Comparison of ENCODE assay signal across 8 mouse cellular contexts in the genomic region with DNA sequence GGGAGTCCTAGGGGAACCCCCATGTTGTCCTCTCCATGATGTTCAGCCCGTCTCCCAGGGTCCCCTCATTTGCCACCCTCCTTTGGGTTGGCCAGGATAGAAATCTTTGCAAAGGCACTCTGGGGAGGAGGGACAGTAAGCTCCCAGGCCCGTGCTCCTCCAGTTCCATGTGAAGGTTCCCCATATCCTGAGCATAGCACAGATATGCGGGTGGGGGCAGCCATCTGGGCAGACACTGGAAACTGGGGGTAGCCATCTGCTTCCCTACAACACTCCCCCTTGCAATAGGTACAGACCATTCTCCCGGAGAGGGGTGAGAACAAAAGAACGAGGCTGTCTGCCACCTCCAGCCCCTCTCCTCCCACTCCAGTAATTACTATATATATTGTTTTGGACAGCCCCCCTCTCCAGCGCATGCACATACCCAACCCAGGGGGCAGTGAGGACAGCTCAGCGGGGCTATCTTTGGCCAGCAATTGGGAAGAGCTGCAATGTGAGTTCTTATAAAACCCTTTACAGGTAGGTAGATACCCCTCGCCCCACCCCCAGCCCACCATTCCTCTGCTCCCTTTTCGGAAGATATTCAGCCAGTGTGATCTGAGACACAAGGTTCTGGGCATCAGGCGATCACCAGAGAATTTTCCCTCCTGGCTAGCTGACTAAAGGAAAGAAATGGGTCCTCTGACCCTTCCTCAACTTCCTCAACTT. TPM values are rescaled to one million over a fixed set of nuclear protein-coding genes. Genes with fewer than 3 reads are reported as not detected.
DNase-seq lines count a peak whose midpoint lies in the region; ATAC-seq lines count a peak whose summit lies in the region.

No protein-coding gene starts in this region.

- H3K36me3 ChIP-seq in liver, embryonic 11.5 days (ENCODE audit: control insufficient read depth, insufficient read depth, low read length) = peaks cover 8% of the 10 kb centered on the region
- peaks cover 39% of the 10 kb centered on the region for H3K36me3 ChIP-seq in embryonic facial prominence, embryonic 12.5 days
- H3K36me3 ChIP-seq in intestine, embryonic 16.5 days (ENCODE audit: control insufficient read depth, insufficient read depth, low read length) = peaks cover 6% of the 10 kb centered on the region; the same call in 1 of the 2 replicates
- peaks cover 7% of the 10 kb centered on the region; the same call in 1 of the 2 replicates for H3K36me3 ChIP-seq in midbrain, embryonic 11.5 days (ENCODE audit: control insufficient read depth, insufficient read depth, low read length)

- H3K27me3 ChIP-seq in liver, embryonic 11.5 days (replicated peaks; ENCODE audit: control insufficient read depth, insufficient read depth, low read length) = peaks cover 5% of the 10 kb centered on the region; the same call in 1 of the 2 replicates
- no peaks in the 10 kb centered on the region for H3K27me3 ChIP-seq in embryonic facial prominence, embryonic 12.5 days
- 0 out of 2 replicates have a peak, but pooled peaks cover 7% of the 10 kb centered on the region for H3K27me3 ChIP-seq in intestine, embryonic 16.5 days (replicated peaks; ENCODE audit: control insufficient read depth, insufficient read depth, low read length)
- H3K27me3 ChIP-seq in midbrain, embryonic 11.5 days (ENCODE audit: control insufficient read depth, insufficient read depth, low read length) = no peaks in the 10 kb centered on the region; the same call in 1 of the 2 replicates

- peak overlapping the region; percentile 66 for H3K4me3 ChIP-seq in liver, embryonic 11.5 days (ENCODE audit: low read depth, low read length)
- H3K4me3 ChIP-seq in embryonic facial prominence, embryonic 12.5 days = peak overlapping the region; percentile 70
- peak overlapping the region; percentile 65 for H3K4me3 ChIP-seq in intestine, embryonic 16.5 days (ENCODE audit: low read length)
- H3K4me3 ChIP-seq in midbrain, embryonic 11.5 days (ENCODE audit: low read depth, low read length) = peak overlapping the region; percentile 72

- H3K4me1 ChIP-seq in liver, embryonic 11.5 days (replicated peaks; ENCODE audit: control insufficient read depth, insufficient read depth, low read length) = peaks cover 46% of the 10 kb centered on the region
- peaks cover 45% of the 10 kb centered on the region for H3K4me1 ChIP-seq in embryonic facial prominence, embryonic 12.5 days
- H3K4me1 ChIP-seq in intestine, embryonic 16.5 days (ENCODE audit: control insufficient read depth, insufficient read depth, low read length) = peaks cover 32% of the 10 kb centered on the region
- peaks cover 24% of the 10 kb centered on the region for H3K4me1 ChIP-seq in midbrain, embryonic 11.5 days (ENCODE audit: control insufficient read depth, insufficient read depth, low read length)

- 51% methylated on average over 10 of the region's 10 CpGs for WGBS in liver, embryonic 11.5 days
- 42% methylated on average over 10 of the region's 10 CpGs for WGBS in embryonic facial prominence, embryonic 12.5 days
- WGBS in intestine, embryonic 16.5 days = 48% methylated on average over 10 of the region's 10 CpGs
- 55% methylated on average over 10 of the region's 10 CpGs for WGBS in midbrain, embryonic 11.5 days

- no peak for ATAC-seq in liver, embryonic 11.5 days (replicated peaks; ENCODE audit: low FRiP score)
- no peak for ATAC-seq in embryonic facial prominence, embryonic 12.5 days (ENCODE audit: insufficient number of reproducible peaks, insufficient read depth, low FRiP score, low TSS enrichment)
- no peak for ATAC-seq in intestine, embryonic 16.5 days
- no peak for ATAC-seq in midbrain, embryonic 11.5 days (ENCODE audit: low FRiP score)

- peak overlapping the region; percentile 92 for H3K4me2 ChIP-seq in liver, embryonic 11.5 days
- H3K4me2 ChIP-seq in embryonic facial prominence, embryonic 12.5 days (replicated peaks) = peak overlapping the region; percentile 92
- peak overlapping the region; percentile 72 for H3K4me2 ChIP-seq in intestine, embryonic 16.5 days (ENCODE audit: low read depth, low read length)
- H3K4me2 ChIP-seq in midbrain, embryonic 11.5 days = peak overlapping the region; percentile 92

- H3K27ac ChIP-seq in liver, embryonic 11.5 days (ENCODE audit: low read depth, low read length) = no peak overlapping the region
- peak overlapping the region; percentile 96 for H3K27ac ChIP-seq in embryonic facial prominence, embryonic 12.5 days
- peak overlapping the region; percentile 89 for H3K27ac ChIP-seq in intestine, embryonic 16.5 days (ENCODE audit: low read length)
- no peak overlapping the region for H3K27ac ChIP-seq in midbrain, embryonic 11.5 days (ENCODE audit: low read depth, low read length)

- H3K9me3 ChIP-seq in liver, embryonic 11.5 days (ENCODE audit: control insufficient read depth, low read length) = no peaks in the 10 kb centered on the region
- no peaks in the 10 kb centered on the region for H3K9me3 ChIP-seq in embryonic facial prominence, embryonic 12.5 days
- H3K9me3 ChIP-seq in intestine, embryonic 16.5 days (ENCODE audit: control insufficient read depth, low read length) = 0 out of 2 replicates have a peak, but pooled peaks cover 4% of the 10 kb centered on the region
- no peaks in the 10 kb centered on the region for H3K9me3 ChIP-seq in midbrain, embryonic 11.5 days (ENCODE audit: control insufficient read depth, low read length)

- no peak for DNase-seq in liver, embryonic 11.5 days (ENCODE audit: low spot score)
- no peak for DNase-seq in liver
- peak; percentile 88 for DNase-seq in midbrain, embryonic 11.5 days (ENCODE audit: low spot score, missing footprints)
- no peak for DNase-seq in thymus, postnatal 10 days (ENCODE audit: low spot score in 2 of 2)
- DNase-seq in testis, postnatal 10 days (ENCODE audit: low spot score) = no peak
- no peak for DNase-seq in spleen, postnatal 4 days (ENCODE audit: low spot score in 2 of 2)

- peak overlapping the region; percentile 67 for H3K9ac ChIP-seq in liver, embryonic 11.5 days (ENCODE audit: low read depth, low read length)
- H3K9ac ChIP-seq in embryonic facial prominence, embryonic 12.5 days = peak overlapping the region; percentile 90
- peak overlapping the region; percentile 75 for H3K9ac ChIP-seq in intestine, embryonic 16.5 days (ENCODE audit: low read depth, low read length)
- peak overlapping the region; percentile 81 for H3K9ac ChIP-seq in midbrain, embryonic 11.5 days (ENCODE audit: low read length)

RNA-seq across cellular contexts. Expression of gene Arhgef25, which starts 2.4 kb away (rescaled TPM):
- polyA plus RNA-seq in liver, embryonic 11.5 days (2014; fragmentation: Nextera tagmentation; extraction: Ambion mirVana) = 28.3 and 30.2 TPM in 2 replicates
- 85.0 and 96.5 TPM in 2 replicates for polyA plus RNA-seq in embryonic facial prominence, embryonic 12.5 days (2016; fragmentation: Nextera tagmentation; extraction: Ambion mirVana)
- 44.7 and 46.3 TPM in 2 replicates for polyA plus RNA-seq in intestine, embryonic 16.5 days (2015; fragmentation: Nextera tagmentation; extraction: Ambion mirVana)
- 25.8 and 28.2 TPM in 2 replicates for polyA plus RNA-seq in midbrain, embryonic 11.5 days (2014; fragmentation: Nextera tagmentation; extraction: Ambion mirVana)

RNA-seq across cellular contexts. Expression of gene Slc26a10, which starts 7.1 kb away (rescaled TPM):
- polyA plus RNA-seq in liver, embryonic 11.5 days (2014; fragmentation: Nextera tagmentation; extraction: Ambion mirVana) = 3.6 and 5.2 TPM in 2 replicates
- polyA plus RNA-seq in embryonic facial prominence, embryonic 12.5 days (2016; fragmentation: Nextera tagmentation; extraction: Ambion mirVana) = 1.9 and 3.0 TPM in 2 replicates
- 1.0 and 1.1 TPM in 2 replicates for polyA plus RNA-seq in intestine, embryonic 16.5 days (2015; fragmentation: Nextera tagmentation; extraction: Ambion mirVana)
- 0.51 and 0.58 TPM in 2 replicates for polyA plus RNA-seq in midbrain, embryonic 11.5 days (2014; fragmentation: Nextera tagmentation; extraction: Ambion mirVana)

RNA-seq across cellular contexts. Expression of gene Dtx3, which starts 8.0 kb away (rescaled TPM):
- 64.0 and 70.8 TPM in 2 replicates for polyA plus RNA-seq in liver, embryonic 11.5 days (2014; fragmentation: Nextera tagmentation; extraction: Ambion mirVana)
- 172 and 173 TPM in 2 replicates for polyA plus RNA-seq in embryonic facial prominence, embryonic 12.5 days (2016; fragmentation: Nextera tagmentation; extraction: Ambion mirVana)
- 54.4 and 56.9 TPM in 2 replicates for polyA plus RNA-seq in intestine, embryonic 16.5 days (2015; fragmentation: Nextera tagmentation; extraction: Ambion mirVana)
- polyA plus RNA-seq in midbrain, embryonic 11.5 days (2014; fragmentation: Nextera tagmentation; extraction: Ambion mirVana) = 130 and 138 TPM in 2 replicates

RNA-seq across cellular contexts. Expression of gene B4galnt1, which starts 22.5 kb away (rescaled TPM):
- polyA plus RNA-seq in liver, embryonic 11.5 days (2014; fragmentation: Nextera tagmentation; extraction: Ambion mirVana) = 21.6 and 26.3 TPM in 2 replicates
- 4.6 and 6.2 TPM in 2 replicates for polyA plus RNA-seq in embryonic facial prominence, embryonic 12.5 days (2016; fragmentation: Nextera tagmentation; extraction: Ambion mirVana)
- 65.6 and 66.7 TPM in 2 replicates for polyA plus RNA-seq in intestine, embryonic 16.5 days (2015; fragmentation: Nextera tagmentation; extraction: Ambion mirVana)
- 8.1 and 9.4 TPM in 2 replicates for polyA plus RNA-seq in midbrain, embryonic 11.5 days (2014; fragmentation: Nextera tagmentation; extraction: Ambion mirVana)

RNA-seq across cellular contexts. Expression of gene Pip4k2c, which starts 23.9 kb away (rescaled TPM):
- polyA plus RNA-seq in liver, embryonic 11.5 days (2014; fragmentation: Nextera tagmentation; extraction: Ambion mirVana) = 43.1 and 43.4 TPM in 2 replicates
- 29.0 and 30.5 TPM in 2 replicates for polyA plus RNA-seq in embryonic facial prominence, embryonic 12.5 days (2016; fragmentation: Nextera tagmentation; extraction: Ambion mirVana)
- polyA plus RNA-seq in intestine, embryonic 16.5 days (2015; fragmentation: Nextera tagmentation; extraction: Ambion mirVana) = 40.3 and 44.5 TPM in 2 replicates
- 10.3 and 11.4 TPM in 2 replicates for polyA plus RNA-seq in midbrain, embryonic 11.5 days (2014; fragmentation: Nextera tagmentation; extraction: Ambion mirVana)

Comparison
In these comparisons a context has a peak if more than half of its experiments do, and no peak if none do; other contexts are left out.
1. H3K27ac ChIP-seq: peak in embryonic facial prominence, embryonic 12.5 days (single experiment) and intestine, embryonic 16.5 days (single experiment); none in liver, embryonic 11.5 days (single experiment) and midbrain, embryonic 11.5 days (single experiment).
2. Peak in every context shown above with its lines, with median percentiles within 50 percentile points of each other: H3K4me2 ChIP-seq, H3K4me3 ChIP-seq and H3K9ac ChIP-seq.